Mouse (Mus musculus): ENCODE results near the gene Rbfox1.

DNA sequence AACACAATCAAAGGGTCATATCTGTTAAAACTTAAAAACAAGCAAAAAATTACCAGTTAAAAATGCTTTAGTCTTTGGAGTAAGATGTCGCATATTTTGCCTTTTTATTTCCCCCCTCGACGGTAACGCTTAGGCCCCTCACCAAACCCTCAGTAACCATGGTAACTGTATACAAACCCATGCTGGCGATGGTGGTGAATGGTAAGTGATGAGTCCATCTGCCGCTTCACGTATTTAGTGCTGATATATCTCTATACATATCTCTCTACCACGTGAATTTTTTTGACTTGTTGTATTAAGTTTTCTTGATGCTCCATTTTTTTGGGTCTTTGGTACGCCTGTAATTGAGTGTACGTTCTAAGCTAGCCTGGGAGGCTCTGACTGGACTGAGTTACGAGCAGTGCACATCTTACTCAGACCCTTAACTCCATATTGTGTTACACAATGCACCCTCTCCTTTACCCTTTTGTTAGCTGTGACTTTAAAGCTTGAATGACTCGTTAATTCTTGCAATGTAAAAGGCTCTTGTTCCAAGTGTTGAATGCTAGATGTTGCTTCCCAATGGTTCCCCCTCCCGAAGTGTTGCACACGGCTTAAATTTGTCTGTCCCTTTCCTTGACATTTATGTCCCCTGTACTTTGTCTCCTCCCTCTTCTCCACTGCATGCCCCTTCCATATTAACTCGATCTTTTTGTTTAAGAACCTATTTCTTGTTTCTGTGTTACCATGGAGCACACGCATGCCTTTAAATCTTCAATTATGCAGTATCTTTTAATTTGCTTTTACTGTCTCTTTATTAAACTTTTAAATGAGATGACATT, 1408.0 kb downstream of the Rbfox1 start:
- TF ChIP-seq JUND (IDR thresholded peaks at IDR 0.05; ENCODE audit: low read depth, low read length) (no peak), SMC3 (IDR thresholded peaks at IDR 0.05; ENCODE audit: low read depth, low read length) (no peak), POLR2A (IDR thresholded peaks at IDR 0.05; ENCODE audit: control insufficient read depth in 1 of 2, insufficient read depth in 1 of 2, low read depth in 1 of 2, low read length in 2 of 2, poor library complexity in 1 of 2) (no peak), MXI1 (IDR thresholded peaks at IDR 0.05; ENCODE audit: low read depth, low read length) (no peak), MAX (IDR thresholded peaks at IDR 0.05; ENCODE audit: low read length) (no peak), CTCF (IDR thresholded peaks at IDR 0.05 in 2 of 3, conservative IDR thresholded peaks at IDR 0.05 in 1 of 3; ENCODE audit: control insufficient read depth in 1 of 3, insufficient read depth in 1 of 3, low read depth in 2 of 3, low read length in 3 of 3, poor library complexity in 1 of 3, severe bottlenecking in 1 of 3) (no peak), TCF12 (IDR thresholded peaks at IDR 0.05; ENCODE audit: low read depth, low read length) (no peak), MYB (IDR thresholded peaks at IDR 0.05; ENCODE audit: low read depth, low read length) (no peak), UBTF (IDR thresholded peaks at IDR 0.05; ENCODE audit: borderline replicate concordance, insufficient read depth, low read depth, low read length) (no peak), POLR2AphosphoS5 (IDR thresholded peaks at IDR 0.05; ENCODE audit: borderline replicate concordance, low read depth, low read length) (no peak), NRF1 (IDR thresholded peaks at IDR 0.05; ENCODE audit: insufficient read depth, low read depth, low read length, poor library complexity, severe bottlenecking) (no peak)
